Mouse (Mus musculus) gastrocnemius, adult 18-20 months (tissue): ENCODE measurements around the gene Eno3. TPM values are rescaled to one million over a fixed set of nuclear protein-coding genes. Genes with fewer than 3 reads are reported as not detected.

Experiments
- DNase-seq: peaks from one replicate; pipeline ENCODE4 v3.0.0; 2021; ENCODE audit warnings: low spot score
- total RNA-seq, 2 experiments: library from RNA; stranded (reverse); gene quantifications; 2 replicates each; pipeline ENCODE4 v1.2.3; 2021

Eno3 gene
- total RNA-seq, 2 experiments from 2014 or later = 5,616 to 7,081 TPM

DNA sequence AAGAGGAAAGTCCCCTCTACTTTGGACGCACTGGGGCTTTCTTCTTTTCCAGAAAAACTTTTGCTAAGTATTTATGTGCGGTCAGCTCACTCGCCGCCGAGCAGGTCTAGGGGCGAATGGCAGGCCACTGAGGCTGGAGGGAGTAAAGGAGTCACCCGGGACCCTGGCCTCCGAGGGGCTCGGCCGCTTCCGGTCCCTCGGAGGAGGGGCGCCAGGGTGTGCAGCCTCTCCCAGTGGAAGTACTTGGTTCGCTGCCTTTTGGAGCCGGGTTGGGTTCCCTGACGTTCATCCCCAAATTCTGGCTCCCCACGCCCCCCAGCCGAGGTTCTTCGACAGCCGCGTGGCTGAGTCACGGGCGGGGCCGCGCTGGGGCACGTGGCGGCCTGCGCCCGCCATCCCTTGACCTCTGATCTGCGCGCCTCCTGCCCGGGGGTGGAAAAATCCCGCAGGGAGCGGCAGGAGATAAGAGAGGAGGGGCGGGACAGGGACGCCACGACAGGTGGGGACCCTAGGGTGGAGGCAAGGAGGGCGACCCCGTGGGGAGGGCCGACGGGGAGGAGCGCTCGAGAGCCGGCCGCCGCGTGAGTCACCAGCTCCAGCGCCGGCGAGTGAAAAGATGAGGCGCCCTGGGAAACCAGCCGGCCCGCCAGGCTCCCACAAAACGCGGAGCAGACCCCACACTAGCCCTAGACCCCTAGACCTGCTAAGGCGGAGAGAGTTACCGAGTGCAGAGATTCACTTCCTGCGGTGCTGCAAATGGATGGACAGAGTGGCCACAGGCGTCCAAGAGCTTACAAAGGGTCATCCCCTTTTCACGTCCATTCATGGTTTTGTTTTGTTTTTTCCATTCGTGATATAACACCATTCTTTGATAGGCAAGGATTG is 1.2 kb upstream of the Eno3 start:
- peak; percentile 70 for DNase-seq

DNA sequence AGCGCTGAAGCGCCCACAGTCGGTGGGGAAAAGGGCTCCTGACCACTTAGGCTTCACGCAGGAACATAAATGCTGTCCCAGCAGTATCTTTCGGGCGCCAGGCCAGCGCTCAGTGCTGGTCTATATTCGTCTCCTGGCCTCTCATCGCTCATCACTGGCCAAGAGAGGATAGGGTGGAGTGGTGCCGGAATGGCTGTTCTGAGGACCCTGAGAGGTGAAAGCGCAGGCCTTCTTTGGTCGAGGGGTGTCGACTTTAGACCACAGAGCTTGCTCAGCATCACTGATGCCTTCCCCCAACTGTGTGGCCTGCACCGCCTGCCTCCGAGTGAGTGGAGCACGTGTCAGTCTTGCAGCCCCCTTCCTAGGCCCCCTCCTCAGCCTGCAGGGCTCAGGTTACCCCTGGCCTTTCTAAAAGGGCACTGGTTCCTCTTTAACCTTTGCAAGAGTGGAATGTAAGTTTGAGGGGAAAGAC is 510 bp upstream of the Eno3 start:
- peak; percentile 89 for DNase-seq

DNA sequence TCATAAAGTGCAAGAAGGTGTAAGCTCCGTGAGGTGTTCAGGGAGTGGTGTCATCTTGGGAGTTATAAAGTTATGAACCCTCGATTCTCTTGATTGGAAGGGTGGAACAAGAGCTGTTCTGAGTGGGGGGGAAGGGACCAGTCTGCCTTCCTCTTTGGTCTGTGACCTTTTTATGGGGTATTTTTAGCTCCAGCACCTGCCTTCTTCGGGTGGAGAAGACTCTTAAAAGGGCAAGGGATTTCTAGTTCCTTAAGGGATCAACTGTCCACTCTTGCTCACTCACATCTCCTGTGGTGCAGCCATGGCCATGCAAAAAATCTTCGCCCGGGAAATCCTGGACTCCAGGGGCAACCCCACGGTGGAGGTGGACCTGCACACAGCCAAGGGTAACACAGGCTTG is 571 bp downstream of the Eno3 start:
- peak; percentile 70 for DNase-seq

DNA sequence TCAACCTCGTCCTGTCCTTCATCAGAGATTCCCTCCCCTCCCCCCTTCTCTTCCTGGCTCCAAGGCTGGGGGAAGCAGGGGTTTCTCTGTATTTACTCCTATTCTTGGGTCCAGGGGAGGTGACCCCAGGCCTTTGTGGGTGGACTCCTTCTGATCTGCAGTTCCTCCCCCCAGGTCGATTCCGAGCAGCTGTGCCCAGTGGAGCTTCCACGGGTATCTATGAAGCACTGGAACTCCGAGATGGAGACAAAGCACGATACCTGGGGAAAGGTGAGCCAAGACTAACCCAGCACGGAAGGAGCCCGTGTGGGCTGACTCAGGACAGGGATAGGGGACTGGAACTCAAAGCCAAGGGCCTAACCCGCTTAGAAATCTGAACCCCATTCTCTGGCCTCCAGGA is 989 bp downstream of the Eno3 start:
- DNase-seq = no peak

DNA sequence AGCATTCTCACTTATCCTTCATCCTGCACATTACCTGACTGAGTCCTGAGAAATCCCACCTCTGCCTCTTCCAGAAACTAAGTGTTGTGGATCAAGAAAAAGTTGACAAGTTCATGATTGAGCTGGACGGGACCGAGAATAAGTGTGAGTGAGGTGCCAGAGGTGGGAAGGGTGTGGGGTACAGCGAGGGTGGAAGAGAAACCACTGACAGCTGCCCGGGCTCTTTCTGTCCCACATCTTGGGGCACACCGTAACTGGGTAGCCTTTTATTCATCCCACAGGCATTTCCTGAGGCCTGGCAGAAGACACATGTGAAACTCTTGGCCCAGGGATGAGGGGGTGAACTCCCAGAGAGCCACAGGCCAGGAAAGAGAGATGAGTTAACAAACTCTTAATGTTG is 1.5 kb downstream of the Eno3 start:
- DNase-seq = no peak

DNA sequence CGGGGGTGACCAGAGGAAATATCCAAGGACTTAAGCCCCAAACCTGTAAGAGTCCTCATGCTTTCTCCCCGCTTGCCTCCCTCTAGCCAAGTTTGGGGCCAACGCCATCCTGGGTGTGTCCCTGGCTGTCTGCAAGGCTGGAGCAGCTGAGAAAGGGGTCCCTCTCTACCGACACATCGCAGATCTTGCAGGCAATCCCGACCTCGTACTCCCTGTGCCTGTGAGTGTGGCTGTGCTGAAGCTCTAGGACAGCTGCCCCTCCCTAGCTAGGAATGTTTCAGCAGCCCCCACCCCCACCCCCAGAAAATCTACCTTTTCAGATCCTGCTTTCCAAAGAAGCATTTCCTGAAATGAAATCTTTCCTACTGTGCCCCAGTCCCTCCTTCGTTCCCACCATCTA is 1.9 kb downstream of the Eno3 start:
- no peak for DNase-seq

DNA sequence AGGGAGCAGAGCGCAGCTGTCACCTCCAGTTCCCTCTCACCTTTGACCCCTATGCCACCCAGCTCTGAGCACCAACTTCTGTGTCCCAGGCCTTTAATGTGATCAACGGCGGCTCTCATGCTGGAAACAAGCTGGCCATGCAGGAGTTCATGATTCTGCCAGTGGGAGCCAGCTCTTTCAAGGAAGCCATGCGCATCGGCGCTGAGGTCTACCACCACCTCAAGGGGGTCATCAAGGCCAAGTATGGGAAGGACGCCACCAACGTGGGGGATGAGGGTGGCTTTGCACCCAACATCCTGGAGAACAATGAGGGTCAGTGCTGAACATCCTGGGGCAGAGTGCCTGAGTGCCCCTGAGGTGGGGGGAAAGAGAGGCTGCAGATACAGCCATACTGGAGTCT is 3.6 kb downstream of the Eno3 start:
- DNase-seq = no peak

DNA sequence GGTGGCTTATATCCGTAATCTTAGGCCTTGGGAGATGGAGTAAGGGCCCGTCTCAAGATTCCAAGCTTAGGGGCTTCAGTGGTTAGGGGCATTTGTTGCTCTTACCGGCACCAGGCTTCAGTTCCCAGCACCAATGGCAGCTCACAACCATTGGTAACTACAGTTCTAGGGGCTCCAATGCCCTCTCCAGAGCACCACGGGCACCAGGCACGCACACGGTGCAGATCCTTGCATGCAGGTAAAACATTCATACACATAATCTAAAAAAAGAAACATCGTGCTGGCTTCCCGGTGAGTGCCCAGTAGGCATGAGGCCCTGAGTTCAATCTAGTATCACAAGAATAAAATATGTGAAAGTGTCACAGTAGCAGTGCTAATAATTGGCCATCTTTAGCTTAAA is 6.1 kb downstream of the Eno3 start:
- no peak for DNase-seq

DNA sequence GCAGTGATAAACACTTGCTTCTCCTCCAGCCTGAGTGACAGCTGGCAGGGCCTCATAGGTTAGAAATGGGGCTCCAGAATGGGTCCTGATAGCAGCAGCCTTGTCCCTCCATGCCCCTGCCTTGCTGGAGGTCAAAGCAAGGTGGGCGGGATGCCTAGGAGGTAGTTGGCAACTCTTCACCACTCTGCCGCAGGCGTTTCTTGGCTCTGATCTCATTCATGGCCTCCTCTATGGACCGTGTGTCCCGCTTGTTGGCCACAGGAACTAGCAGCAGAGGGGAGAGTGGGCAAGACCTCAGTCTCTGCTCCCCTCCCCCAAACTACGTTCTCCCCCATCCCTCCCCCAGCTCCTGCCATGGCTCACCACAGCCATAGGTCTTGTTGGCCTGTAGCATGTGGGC is 7.0 kb downstream of the Eno3 start:
- peak; percentile 67 for DNase-seq

DNA sequence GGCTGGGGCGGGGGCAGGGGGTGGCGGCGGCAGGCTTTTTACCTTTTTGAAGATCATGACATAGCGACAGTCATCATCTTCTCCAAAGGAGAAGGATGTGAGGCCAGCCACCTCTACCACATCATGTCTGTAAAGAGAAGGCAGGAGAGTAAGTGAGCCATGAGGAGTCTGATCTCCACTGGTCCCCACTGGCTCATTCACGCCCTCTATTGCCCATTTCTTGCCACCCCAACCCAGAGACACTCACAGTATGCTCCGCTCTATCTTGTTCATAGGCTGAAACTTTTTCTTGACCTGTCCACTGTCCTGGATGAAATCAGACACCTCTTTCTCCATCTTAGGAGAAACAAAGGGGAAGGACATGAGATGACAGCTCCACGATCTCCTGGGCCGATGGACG is 7.7 kb downstream of the Eno3 start:
- no peak for DNase-seq

DNA sequence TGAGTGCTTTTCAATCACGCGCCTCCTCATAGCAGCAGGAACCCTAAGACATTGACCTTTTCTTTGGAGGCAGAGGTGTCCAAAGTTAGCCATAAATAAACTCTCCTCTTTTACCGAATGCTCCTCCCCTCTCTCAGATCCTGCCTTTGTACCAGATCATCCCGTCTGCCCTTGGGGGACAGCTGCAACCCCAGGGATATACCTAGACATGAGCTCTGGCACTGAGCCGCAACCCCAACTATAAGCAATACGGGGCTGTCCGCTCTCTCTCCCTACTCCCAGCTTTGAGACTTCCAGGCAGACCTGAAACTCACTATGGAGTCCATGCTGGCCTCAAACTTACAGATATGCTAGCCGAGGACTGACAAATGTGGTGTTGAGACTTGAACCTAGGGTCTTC is 9.7 kb downstream of the Eno3 start:
- DNase-seq = no peak

DNA sequence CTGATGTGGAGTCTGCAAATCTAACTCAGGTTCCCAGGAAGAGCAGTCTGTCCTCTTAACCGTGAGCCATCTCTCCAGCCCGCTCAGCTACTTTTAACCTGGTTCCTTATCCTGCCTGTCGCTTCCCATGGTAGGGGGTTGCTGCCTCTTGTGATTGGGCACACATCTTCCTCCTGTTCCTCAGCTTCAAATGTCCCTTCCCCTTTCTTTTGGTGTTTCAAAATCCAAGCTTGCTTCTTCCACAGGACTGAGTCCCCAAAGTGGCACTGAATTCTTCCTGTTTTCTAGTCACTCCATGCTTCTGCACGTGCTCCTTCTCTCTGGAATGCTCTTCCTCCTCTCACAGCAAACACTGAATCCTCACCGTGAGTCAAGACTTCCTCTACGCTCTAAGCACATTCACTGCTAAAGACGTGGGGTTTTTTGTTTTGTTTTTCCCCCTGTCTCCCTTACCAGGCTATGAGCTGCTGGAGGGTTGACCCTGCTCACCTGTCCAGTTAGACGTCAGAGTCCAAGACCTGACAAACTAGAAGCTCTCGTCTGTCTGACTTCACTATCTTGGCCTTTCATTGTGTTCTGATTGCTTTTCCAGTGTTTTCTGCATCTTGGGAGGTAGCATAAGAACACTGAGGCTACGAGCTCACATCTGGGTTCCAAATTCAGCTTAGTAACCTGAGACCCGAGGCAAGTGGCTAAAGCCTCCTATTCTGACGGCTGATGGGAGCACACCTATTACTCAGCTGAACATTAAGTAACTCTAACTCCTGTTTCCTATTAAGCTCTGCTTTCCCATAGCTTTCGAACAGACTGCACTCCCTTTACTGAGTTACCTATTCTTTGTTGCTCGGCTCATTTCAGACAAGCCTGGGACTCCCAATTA is 10.5 kb downstream of the Eno3 start:
- no peak for DNase-seq

DNA sequence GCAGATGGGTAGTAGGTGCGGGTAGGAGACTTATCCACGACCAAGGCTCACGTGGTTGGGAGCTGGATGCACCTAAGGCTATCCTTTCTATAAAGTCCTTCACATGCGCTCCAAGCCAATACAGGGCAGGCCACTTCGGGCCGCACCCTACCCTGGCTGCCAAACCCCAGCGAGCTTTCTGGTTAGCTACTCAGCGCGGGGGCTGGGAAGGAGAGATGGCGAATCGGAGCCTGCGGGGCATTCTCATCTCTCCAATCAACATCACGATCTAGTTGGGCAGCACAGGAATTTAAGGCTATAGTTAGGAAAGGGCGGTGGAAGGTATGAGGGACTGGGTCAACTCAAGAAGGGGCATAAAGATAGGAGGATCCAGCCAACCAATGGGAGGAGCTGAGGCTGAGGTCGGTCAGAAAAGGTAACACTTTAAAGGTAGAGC is 11.4 kb downstream of the Eno3 start:
- DNase-seq = no peak

DNA sequence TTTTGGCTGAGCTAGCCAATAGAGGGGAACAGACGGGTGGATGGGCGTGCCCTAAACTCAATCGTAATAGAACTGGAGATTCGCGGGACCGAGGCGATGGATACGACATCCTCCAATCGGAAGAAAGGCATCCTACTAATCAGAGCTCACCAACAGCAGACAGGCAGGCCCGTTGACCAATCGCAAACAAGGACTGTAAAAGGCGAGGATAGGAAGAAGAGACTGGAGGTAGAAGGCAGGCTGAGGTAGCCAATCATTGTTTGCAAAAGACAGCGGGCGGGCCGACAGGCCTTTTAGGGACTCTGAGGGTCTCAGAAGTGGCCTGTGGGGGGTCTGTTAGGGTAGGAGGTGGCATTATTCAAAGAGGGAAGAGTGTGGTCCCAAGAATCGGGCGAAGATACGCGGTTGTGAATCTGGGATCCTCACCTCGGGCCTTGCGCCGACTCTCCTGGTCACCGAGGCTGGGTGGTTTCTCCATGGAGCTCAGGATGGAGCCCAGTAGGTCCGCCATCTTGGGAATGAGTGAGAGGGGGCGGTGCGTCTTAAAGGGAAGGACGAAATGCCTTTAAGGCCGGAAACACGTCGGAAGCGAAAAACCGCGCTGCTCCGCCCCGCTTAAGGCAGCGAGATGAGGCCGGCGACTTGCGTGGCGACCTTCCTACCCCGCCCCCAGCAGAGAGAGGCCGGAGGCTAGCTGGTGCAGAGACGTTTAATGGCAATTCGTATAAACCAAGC is 11.9 kb downstream of the Eno3 start, which contains the start of gene Spag7:
Gene Spag7 (minus strand): TSS at position 646 of the 735 bp plus-strand sequence.
- DNase-seq = peak; percentile 98

DNA sequence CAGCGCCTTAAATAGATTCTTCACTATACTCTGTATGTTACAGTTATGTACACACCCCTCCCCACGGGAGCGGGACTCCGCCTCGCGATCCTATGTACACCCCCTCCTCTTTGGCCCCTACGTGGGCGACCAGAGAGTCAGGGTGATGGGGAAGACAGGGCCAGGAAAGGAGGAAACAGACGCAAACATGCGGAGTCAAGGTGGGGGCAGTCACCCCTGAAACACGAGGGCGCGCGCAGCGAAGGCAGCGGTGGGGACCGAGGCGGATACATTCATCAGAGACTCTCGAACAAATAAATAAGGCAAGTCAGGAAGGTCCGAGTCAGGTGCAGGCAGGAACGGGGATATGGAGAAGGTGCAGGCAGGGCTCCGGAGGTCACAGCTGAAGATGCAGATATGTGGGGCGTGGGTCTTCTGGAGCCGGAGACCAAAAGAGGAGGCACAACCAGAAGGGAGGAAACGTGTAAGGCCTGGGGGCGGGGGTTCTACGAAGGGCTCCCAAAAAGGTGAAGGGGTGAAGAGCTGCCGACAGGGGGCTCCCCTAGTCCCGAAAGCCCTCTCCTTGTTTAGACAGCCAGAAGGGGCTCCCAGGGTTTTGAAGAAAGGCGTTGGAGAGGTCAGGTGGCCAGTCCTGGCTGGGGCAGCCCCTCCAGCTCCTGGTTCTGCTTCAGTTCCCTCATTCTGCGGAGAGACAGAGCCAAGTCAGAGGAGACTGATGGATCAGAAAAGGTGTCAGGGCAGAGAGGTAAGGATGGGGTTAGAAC is 12.8 kb downstream of the Eno3 start:
- DNase-seq = peak; percentile 71

DNA sequence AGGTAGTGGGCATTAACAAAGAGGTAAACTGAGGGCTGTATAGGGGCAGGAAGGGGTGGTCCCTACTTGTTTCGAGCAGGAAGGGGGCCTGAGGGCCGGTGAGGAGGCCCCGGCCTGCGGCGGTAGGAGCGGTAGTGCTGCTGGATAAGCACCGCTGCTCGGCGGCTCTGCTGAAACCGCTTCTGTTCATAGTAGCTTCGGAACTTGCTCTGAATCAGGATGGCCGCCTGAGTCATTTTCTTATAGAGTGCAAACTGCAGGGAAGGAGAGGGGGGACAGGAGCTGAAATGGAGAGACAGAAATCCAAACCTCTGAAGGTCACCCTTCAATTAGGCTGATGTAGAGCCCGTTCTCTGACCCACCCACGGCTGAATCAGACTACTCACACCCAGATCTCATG is 13.5 kb downstream of the Eno3 start:
- no peak for DNase-seq

DNA sequence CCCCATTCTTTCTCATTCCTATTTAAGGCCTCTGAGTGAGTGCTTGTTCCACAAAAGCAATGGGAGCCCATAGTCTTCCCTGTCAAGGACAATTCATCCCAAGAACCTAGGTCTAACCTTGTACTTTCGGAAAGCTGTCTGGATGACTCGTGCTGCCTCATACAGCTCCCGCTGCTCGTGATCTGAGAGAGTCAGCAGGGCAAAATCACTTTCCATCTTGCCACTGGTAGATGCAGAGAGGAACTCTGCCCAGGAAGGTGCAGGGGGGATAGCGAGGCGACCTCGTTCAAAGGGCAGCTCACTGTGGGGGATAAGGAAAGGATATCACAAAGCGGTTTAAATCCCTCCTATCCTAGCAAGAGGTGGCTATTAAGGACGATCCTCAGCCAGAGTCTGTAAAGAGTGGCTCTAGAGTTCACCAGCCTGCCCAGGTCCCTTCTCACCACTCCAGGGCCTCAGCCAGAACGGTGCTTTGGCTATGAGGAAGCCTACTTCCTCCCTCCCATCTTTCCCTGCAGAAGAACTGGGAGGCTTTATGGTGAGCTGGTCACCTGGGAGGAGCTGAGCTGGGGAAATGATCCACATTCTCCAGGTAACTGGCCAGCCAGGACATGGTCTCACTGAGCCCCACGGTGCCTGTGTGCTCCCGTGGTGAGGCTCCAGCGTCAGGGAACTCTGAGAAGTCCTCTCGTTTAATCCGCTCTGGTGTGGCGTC is 14.5 kb downstream of the Eno3 start:
- no peak for DNase-seq

DNA sequence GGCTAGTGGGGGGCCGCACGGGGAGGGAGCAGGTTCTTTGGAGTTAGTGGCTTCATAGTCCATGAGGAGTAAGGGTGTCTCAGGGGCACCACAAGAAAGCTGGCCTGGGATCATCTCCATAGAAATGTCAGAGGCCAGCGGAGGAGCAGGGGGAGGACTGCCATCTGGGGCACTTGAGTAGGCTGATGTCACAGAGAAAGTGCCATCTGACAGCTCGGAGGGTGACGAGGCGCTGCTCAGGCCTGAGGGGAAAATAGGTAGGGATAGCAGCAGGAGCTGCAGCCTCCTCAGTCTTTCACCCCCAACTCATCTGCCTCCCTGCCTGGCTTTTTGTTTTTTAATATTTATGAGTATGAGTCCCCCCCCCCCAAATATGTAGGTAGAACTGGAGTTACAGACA is 17.0 kb downstream of the Eno3 start:
- DNase-seq = no peak

DNA sequence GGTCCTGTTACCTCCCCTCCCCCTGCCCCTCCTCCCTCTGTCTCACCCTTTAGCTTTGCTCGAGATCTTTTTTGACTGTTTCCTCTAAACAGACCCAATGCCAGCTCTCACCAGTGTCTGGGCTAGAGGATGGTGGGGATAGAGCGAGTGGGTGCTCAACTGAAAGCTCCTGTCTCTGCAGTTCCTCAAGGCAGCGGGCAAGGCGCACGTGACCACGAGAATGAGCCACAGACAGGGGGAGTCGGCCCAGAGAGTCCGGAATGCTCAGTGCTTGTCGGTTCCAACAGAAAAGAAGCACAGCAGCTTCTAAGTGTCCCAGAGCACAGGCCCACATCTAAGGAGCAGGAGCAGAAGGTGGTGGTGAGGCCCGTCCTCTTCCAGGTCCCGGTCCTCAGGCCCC is 17.5 kb downstream of the Eno3 start:
- no peak for DNase-seq

DNA sequence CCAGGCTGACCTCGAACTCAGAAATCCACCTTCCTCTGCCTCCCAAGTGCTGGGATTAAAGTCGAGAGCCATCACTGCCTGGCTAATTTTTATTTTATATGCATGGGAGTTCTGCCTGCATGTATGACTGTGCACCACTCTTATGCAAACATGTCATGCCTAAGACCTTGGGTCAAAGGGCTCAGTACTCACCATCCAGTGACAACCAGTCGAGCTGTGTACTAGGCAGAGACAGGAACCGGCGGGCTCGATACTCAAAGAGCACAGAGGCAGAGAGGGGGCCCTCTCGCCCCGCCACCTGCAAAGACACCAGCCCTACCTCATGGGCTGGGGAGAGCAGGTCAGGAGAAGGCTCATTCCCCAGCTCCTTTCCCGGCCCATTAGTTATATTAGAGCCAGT is 21.1 kb downstream of the Eno3 start:
- DNase-seq = no peak
